Mouse (Mus musculus) spleen, adult 18-20 months (tissue): ENCODE measurements around the gene Psg17.
"Not testable (repeated sequence)": the region's sequence is repeated elsewhere in the genome, so short reads cannot be mapped to it uniquely, and the experiment has no call there.

Experiments
- DNase-seq, 2 experiments: peaks; one replicate each; pipeline ENCODE4 v3.0.0; 2022; ENCODE audit warnings: mixed read lengths in 2 of 2

Gene Psg17

DNA sequence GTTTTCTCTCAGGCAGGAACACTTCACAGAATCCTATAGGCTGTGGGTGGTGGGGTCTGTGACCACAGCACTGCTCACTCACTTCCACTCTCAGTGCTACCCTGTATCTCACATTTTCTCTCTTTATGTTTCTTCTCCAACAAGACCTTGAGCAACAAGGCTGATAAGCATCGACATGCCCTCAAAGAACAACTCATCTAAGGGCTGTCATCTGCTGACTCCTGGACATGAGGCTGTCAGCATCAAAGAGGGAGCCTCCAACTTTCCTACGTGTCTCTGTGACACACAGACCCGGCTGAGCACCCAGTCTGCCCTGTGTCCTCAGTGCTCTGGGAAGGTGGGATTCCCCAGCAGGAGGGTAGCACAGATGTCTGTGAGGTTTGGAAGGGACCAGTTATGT lies at the start of gene Psg17:
TSS of gene Psg17 (minus strand) at position 101 of the 400 bp plus-strand sequence.
- no peak for DNase-seq

DNA sequence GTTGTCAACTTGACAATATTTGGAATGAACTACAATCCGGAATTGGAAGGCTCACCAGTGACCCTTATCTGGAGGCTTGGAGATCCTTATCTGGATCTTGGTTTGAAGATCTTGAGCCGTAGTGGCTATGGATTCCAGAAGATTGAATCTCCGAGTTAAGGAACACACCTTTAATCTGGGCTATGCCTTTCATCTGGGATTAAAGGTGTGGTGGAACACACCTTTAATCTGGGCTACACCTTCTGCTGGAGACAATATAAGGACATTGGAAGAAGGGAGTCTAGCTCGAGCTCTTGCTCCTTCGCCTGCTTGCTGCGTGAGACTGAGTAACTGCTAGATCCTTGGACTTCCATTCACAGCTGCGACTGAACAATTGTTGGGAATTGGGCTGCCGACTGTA lies 49.6 kb upstream of the Psg17 start, which contains the start of gene Pglyrp1:
TSS of gene Pglyrp1 (plus strand) at position 301 of the 400 bp plus-strand sequence.
- DNase-seq: not testable (repeated sequence)

DNA sequence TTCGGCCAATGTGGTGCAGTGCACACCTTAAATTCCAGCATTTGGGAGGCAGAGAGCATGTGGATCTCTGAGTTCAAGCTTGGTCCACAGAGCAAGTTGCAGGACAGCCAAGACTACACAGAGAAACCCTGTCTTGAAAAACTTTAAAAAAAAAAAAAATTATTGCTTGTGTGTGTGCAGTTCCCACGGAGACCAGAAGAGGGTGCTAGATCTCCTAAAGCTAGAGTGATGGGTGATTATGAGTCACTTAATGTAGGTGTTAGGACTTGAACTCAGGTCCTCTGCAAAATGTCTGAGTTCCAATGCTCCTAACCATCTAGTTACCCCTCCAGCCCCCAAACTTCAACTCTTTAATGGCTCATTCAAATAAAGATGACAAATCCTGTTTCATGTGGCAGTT lies 47.1 kb upstream of the Psg17 start:
- DNase-seq: no peak

DNA sequence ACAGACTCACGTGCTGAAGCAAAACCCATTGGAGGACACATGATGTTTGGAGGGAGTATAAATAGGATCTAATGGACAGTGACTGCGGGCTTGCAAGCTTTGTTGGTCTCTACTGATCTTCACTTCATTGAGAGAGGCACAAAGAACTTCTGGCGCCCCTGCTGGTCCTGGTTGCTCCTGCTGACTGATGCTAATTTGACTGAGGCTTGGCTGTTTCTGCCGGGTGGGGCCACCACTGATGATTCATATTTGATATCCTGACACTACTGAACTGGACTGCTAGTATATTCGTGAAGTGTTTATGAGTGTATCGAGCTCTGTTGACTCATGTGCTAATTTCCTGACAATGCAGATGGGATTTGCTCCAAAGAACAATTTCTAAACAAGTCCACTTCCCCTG lies 41.4 kb upstream of the Psg17 start:
- DNase-seq: no peak

DNA sequence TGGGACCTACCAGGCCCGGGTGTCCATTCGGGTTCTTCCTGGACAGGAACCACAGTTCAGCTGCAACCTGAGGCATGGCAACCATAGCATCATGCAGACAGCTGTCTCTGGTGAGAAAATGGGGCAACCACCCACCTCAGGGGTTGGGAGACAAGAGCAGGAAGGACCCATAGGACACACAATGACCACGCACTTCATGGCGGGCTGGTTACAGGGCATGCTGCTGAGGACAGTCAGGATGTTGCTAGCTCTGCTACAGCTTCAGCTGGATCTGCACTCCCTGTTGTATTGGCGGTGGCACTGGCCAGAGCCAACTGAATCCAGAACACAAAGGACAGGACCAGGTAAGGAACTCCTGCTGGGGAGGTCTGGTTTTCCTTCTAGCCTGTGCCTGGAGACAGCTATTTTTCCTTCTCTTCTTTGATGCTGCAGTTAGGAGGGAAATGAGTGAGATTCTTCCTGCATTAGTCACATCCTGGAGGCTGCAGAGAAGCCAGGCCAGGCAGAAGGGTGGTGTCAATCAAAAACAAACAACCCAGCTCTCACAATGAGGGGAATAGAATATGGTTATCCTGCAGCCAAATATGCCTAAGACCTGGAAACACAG lies 37.0 kb upstream of the Psg17 start:
- DNase-seq: no peak

DNA sequence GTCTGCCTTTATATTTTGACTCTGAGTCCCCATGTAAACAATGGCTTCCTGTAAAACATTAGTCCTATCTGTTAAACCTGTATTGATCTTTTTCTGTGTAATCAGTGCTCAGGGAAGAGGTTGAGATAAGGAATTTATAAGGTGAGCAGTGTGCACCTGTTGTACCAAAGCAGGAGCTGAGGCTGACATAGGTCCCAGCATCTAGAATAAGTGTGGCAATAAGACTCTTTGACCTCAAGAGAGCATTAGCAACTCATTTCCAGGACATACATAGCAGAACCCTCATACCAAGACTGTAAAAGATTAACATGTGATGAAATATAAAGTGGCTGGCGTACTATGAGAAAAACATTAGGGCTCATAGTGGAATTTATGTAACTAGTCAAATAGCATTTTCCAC lies 27.0 kb upstream of the Psg17 start:
- no peak for DNase-seq

- no peak for DNase-seq
Measured at GRCm38 (mm10) chr7:18844811-18845210, 23.4 kb upstream of the Psg17 start.

GRCm38 (mm10) chr7:18841174-18841567 lies 19.8 kb upstream of the Psg17 start:
- no peak for DNase-seq

- no peak for DNase-seq
Measured at GRCm38 (mm10) chr7:18840386-18841173, 19.2 kb upstream of the Psg17 start.

GRCm38 (mm10) chr7:18839865-18840264 lies 18.5 kb upstream of the Psg17 start, which contains the start of gene Mill2:
Gene Mill2 (plus strand): TSS chr7:18839966.
- DNase-seq: no peak

DNA sequence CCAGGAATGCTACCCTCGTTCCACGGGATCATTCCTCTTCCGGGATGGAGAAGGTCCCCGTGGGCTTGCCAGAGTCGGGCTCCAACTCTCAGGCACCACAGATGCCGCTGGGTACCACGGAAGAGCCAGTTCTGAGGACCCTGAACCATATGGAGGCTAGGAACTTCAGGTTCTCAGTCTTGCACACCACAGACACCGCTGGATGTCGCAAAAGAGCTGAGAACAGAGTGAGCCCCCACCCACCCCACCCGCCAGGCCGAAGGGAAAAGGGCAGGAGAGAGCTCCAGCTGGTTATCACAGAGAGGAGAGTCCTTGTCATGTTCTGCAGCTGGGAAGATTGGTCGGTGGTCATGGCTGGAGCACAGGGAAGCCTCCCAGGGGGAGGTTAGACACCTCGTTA lies 10.9 kb upstream of the Psg17 start:
- DNase-seq: no peak

DNA sequence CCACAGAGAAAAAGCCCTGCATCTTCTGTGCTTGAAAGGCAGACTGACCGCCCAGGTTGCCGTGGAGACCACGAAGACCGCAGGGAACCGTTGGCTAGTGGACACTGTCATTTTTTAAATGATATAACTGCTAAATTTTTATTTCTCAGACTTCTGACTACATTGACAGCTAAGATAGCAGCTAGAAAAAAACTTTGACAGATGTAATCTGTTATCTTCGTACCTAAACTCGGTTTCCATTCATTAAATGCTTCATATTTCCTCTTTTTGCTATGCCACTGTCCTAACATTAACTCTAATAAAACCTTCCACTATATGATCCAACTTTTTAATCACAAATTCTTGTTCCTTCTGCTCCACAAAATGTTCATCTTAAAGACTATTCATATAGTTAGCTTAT lies 8.1 kb upstream of the Psg17 start:
- DNase-seq: no peak

DNA sequence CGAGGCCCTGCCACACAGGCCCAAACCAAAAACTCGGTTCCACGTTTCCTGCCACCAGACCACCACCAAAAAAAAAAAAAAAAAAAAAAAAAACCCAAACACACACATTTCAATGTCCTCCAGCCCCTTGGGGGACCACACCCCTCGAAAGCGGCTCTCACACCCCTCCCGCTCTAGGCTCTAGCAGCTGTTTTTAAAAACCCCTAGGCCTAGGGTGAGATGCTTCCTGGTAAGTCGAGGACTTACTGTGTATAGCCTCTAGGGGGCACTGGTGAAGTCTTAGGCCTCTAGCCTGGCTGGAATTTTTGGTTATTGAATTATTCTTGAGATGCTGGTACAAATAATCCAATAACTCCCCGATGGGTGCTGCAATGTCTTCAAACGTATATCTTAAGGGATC lies 7.2 kb upstream of the Psg17 start:
- no peak for DNase-seq

GRCm38 (mm10) chr7:18827792-18828546 lies 6.6 kb upstream of the Psg17 start:
- no peak for DNase-seq

DNA sequence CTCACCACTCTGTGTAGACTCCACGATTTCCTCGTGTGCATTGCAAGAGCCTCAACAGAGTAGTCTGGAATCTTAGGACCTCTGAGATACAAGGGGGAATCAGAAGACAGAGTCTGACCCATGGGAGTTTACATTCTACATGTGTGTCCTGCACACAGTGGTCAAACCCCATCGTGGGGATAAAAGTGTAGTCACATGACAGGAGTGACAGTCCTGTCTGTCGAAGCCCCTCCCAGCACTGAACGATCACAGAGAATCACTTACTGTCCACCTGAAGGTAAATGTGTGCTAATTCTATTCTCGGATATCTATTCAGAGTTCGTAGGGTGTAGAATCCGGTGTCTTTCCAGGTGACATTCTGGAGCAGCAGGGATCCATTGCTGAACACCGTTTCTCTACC lies 3.1 kb downstream of the Psg17 start:
- DNase-seq: no peak

DNA sequence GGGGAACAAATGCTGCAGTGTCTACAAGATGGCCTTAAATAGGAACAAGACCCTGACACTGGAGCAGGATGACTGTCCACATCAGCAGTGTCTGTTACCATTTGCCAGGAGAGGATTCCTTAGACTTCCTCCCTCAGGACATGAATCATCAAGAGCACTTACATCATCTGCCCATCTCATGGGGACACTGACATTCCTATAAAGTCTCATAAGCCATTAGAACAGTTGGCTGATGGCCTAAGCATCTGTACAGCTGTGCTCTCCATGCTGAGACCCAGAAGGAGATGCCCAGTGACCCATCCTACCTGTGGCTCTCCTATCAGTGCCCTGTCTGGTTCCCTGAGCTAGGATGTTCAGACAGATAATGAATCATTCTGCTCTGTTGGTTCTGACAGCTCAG lies 17.9 kb downstream of the Psg17 start:
- DNase-seq: no peak

- DNase-seq: no peak
Measured at GRCm38 (mm10) chr7:18799129-18799528, 22.3 kb downstream of the Psg17 start.

DNA sequence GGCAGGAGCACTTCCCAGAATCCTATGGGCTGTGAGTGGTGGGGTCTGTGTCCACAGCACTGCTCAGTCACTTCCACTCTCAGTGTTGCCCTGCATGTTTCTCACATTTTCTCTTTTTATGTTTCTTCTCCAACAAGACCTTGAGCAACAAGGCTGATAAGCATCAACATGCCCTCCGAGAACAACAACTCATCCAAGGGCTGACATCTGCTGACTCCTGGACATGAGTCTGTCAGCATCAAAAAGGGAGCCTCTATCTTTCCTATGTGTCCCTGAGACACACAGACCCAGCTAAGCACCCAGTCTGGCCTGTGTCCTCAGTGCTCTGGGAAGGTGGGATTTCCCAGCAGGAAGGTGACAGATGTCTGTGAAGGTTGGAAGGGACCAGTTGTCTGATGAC lies 23.0 kb downstream of the Psg17 start, which contains the start of gene Psg19:
TSS of gene Psg19 (minus strand) at position 101 of the 400 bp plus-strand sequence.
- DNase-seq: no peak

GRCm38 (mm10) chr7:18790671-18791070 lies 30.7 kb downstream of the Psg17 start:
- DNase-seq: not testable (repeated sequence)

DNA sequence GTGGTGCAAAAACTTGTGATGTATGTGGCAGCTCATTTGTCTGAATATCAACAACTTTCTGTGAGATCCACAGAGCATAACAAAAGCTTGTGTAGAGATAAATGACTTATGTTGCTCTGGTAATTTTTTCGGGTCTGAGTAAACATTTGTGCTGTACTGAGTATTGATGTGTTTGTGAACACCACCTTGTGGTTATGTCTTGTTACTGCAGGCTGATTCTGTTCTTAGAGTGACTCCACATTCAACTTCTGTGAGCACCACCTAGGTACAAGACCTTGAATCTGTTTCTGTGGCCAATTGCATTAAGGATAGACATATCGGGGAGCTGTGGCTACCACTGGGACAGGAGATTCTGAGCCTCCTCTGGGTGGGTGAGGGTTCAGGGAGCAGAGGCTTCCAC lies 40.1 kb downstream of the Psg17 start:
- not testable (repeated sequence) for DNase-seq

GRCm38 (mm10) chr7:18779337-18779781 lies 42.0 kb downstream of the Psg17 start:
- no peak for DNase-seq
